Mouse (Mus musculus): ENCODE measurements around the gene Aff3.

- TF ChIP-seq CTCF (IDR thresholded peaks at IDR 0.05) = no peak
- no peak for TF ChIP-seq EP300 (IDR thresholded peaks at IDR 0.05; ENCODE audit: insufficient read depth, low read depth, low read length)
- no peak for TF ChIP-seq POLR2A (IDR thresholded peaks at IDR 0.05; ENCODE audit: insufficient read depth, low read depth, low read length)
These were observed 15.6 kb downstream of the Aff3 start for GRCm38 (mm10) chr1:38649174-38649573.
